Comparison of ENCODE assay signal across 26 mouse cellular contexts in genomic region chr5:126714672-126715071, GRCm38 (mm10).
"Had no signal": no experiment of that assay in that cellular context is flagged by ENCODE, and none has a peak within 500 bp of the region (broad histone marks: within the 10 kb centered on the region; RNA-seq: fewer than 3 reads in every experiment).

No protein-coding gene starts in this region.

- H3K36me3 ChIP-seq: heart, embryonic 13.5 days; heart, embryonic 15.5 days; hindbrain, embryonic 13.5 days; hindbrain, embryonic 15.5 days; kidney, embryonic 15.5 days; limb, embryonic 13.5 days; limb, embryonic 15.5 days; liver, embryonic 12.5 days had no signal

- DNase-seq: gastrocnemius, postnatal 14 days; gastrocnemius, postnatal 36 days; heart, adult 11 months; heart, adult 2 months; heart, postnatal 14 days; heart, postnatal 36 days; kidney, adult 11 months; kidney, adult 2 months; kidney, adult 9 months; kidney, postnatal 14 days; kidney, postnatal 36 days; left cerebral cortex, postnatal 4 days had no signal

- H3K27ac ChIP-seq: heart, adult 2 months; heart, embryonic 13.5 days; heart, embryonic 15.5 days; hindbrain, embryonic 13.5 days; hindbrain, embryonic 15.5 days; hindbrain, postnatal 0 days; kidney, embryonic 15.5 days; kidney, postnatal 0 days; layer of hippocampus, adult 2 months; limb, embryonic 13.5 days; limb, embryonic 15.5 days; liver, embryonic 12.5 days; liver, embryonic 14.5 days had no signal

- H3K9me3 ChIP-seq: heart, embryonic 15.5 days; hindbrain, embryonic 13.5 days; hindbrain, embryonic 15.5 days; kidney, embryonic 15.5 days; limb, embryonic 13.5 days; limb, embryonic 15.5 days had no signal

- H3K4me3 ChIP-seq: heart, adult 2 months; heart, embryonic 13.5 days; heart, embryonic 15.5 days; hindbrain, embryonic 13.5 days; hindbrain, embryonic 15.5 days; kidney, embryonic 15.5 days; layer of hippocampus, adult 2 months; limb, embryonic 13.5 days; limb, embryonic 15.5 days; liver, embryonic 12.5 days had no signal

- H3K4me2 ChIP-seq: heart, embryonic 11.5 days; heart, embryonic 13.5 days; heart, embryonic 15.5 days; hindbrain, embryonic 13.5 days; hindbrain, embryonic 15.5 days; kidney, embryonic 15.5 days; limb, embryonic 13.5 days; limb, embryonic 15.5 days; liver, embryonic 12.5 days had no signal

- H3K27me3 ChIP-seq: heart, embryonic 13.5 days; heart, embryonic 15.5 days; hindbrain, embryonic 13.5 days; hindbrain, embryonic 15.5 days; kidney, embryonic 15.5 days; limb, embryonic 13.5 days; limb, embryonic 15.5 days; liver, embryonic 12.5 days had no signal

- ATAC-seq: hindbrain, postnatal 0 days; intestine, embryonic 16.5 days; liver, embryonic 12.5 days had no signal

- H3K9ac ChIP-seq: heart, embryonic 13.5 days; heart, embryonic 15.5 days; hindbrain, embryonic 13.5 days; hindbrain, embryonic 15.5 days; kidney, embryonic 15.5 days; limb, embryonic 13.5 days; limb, embryonic 15.5 days; liver, embryonic 12.5 days; liver, embryonic 14.5 days had no signal

- H3K4me1 ChIP-seq: heart, embryonic 13.5 days; heart, embryonic 15.5 days; hindbrain, embryonic 13.5 days; hindbrain, embryonic 15.5 days; kidney, embryonic 15.5 days; limb, embryonic 13.5 days; limb, embryonic 15.5 days; liver, embryonic 12.5 days had no signal
